Mouse (Mus musculus) kidney, adult 2 months (tissue): ENCODE data around the gene Txnrd2. TPM values are rescaled to one million over a fixed set of nuclear protein-coding genes. Genes with fewer than 3 reads are reported as not detected.

Experiments
- DNase-seq: peaks from one replicate; pipeline ENCODE4 v3.0.0; 2021
- H3K27ac ChIP-seq: fragments of 200-500 bp; 2 replicates; pipeline ENCODE4 v1.5.1; 2012; ENCODE audit warnings: low read depth, low read length, control low read depth, inconsistent platforms; ENCODE audit not compliant: insufficient read depth
- H3K27me3 ChIP-seq: fragments of 200-500 bp; replicated peaks from 2 replicates; pipeline ENCODE4 v1.6.1; 2012; ENCODE audit warnings: mild to moderate bottlenecking, moderate library complexity, low read length, inconsistent platforms; ENCODE audit not compliant: control insufficient read depth, insufficient read depth
- H3K36me3 ChIP-seq: fragments of 200-500 bp; 2 replicates; pipeline ENCODE4 v1.6.1; 2012; ENCODE audit warnings: mild to moderate bottlenecking, moderate library complexity, low read length, inconsistent platforms; ENCODE audit not compliant: control insufficient read depth, insufficient read depth
- H3K4me1 ChIP-seq: fragments of 200-500 bp; 2 replicates; pipeline ENCODE4 v1.6.1; 2011; ENCODE audit warnings: low read length; ENCODE audit not compliant: control insufficient read depth, insufficient read depth
- H3K4me3 ChIP-seq: fragments of 200-500 bp; 2 replicates; pipeline ENCODE4 v1.5.1; 2011; ENCODE audit warnings: mild to moderate bottlenecking, low read depth, low read length, control low read depth; ENCODE audit not compliant: insufficient read depth
- CTCF ChIP-seq: fragments of 200-500 bp; conservative IDR thresholded peaks from 2 replicates; pipeline ENCODE4 v1.5.1; 2011; ENCODE audit warnings: low read depth, mild to moderate bottlenecking, control low read depth, low read length, moderate library complexity, mixed read lengths; ENCODE audit not compliant: insufficient read depth, insufficient read length
- POLR2A ChIP-seq: fragments of 200-500 bp; IDR thresholded peaks from one replicate; pipeline ENCODE4 v1.6.1; 2011; ENCODE audit warnings: low read depth, low read length, control low read depth
- WGBS: fragments of 180-500 bp; shearing (Covaris S2); methylation state at CpG from one replicate; pipeline ENCODE4 v1.1.7; 2018; 5-methylcytosine and 5-hydroxymethylcytosine counted together
- polyA plus RNA-seq: library from polyadenylated mRNA; depleted of rRNA; stranded (reverse); fragments of >200 nt; gene quantifications from 2 replicates; pipeline ENCODE4 v1.2.3, GENCODE M21; 2012

The Txnrd2 gene
- polyA plus RNA-seq, 1 experiment, result 39.1 TPM

- 58% methylated on average over 7 of the region's 7 CpGs for WGBS
- DNase-seq, result no peak
- no peaks in the 10 kb centered on the region for H3K27me3 ChIP-seq
- H3K4me3 ChIP-seq, result no peak overlapping the region
- H3K4me1 ChIP-seq, result peaks cover 22% of the 10 kb centered on the region
- H3K27ac ChIP-seq, result peak overlapping the region; percentile 76
- H3K36me3 ChIP-seq, result no peaks in the 10 kb centered on the region
- TF ChIP-seq CTCF, result no peak
- TF ChIP-seq POLR2A, result no peak
Measured at GRCm38 (mm10) chr16:18387704-18388582, 38.2 kb upstream of the Txnrd2 start.

GRCm38 (mm10) chr16:18388583-18389435 is 37.4 kb upstream of the Txnrd2 start:
- peak overlapping the region; percentile 76 for H3K27ac ChIP-seq
- 71% methylated on average over 14 of the region's 14 CpGs for WGBS
- TF ChIP-seq CTCF, result no peak
- H3K27me3 ChIP-seq, result no peaks in the 10 kb centered on the region
- no peaks in the 10 kb centered on the region for H3K36me3 ChIP-seq
- peaks cover 21% of the 10 kb centered on the region for H3K4me1 ChIP-seq
- DNase-seq, result peak; percentile 54
- peak overlapping the region; percentile 5; the same call in 1 of the 2 replicates for H3K4me3 ChIP-seq

DNA sequence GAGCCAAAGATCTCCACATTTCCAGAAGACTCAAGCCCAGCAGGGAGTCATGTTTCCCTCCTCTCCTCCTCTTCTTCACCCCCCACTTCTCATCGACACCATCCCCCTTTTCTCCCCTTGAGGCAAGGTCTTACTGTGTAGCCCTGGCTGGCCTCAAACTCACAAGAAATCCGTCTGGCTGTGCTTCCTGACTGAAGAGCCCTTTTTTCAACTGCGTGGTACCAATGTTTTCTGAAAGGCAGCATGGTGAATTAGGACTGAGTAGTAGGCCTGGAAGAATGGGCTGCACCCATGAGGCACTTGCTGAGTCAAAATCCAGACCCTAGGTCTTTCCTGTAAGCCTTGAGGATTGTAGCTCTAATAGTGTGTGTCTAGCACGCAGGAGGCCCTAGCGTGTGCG is 35.8 kb upstream of the Txnrd2 start:
- H3K27ac ChIP-seq, result no peak overlapping the region
- TF ChIP-seq POLR2A, result no peak
- H3K27me3 ChIP-seq, result no peaks in the 10 kb centered on the region
- no peaks in the 10 kb centered on the region for H3K36me3 ChIP-seq
- DNase-seq, result no peak
- WGBS, result 74% methylated on average over 6 of the region's 6 CpGs
- peaks cover 18% of the 10 kb centered on the region for H3K4me1 ChIP-seq
- H3K4me3 ChIP-seq, result no peak overlapping the region

GRCm38 (mm10) chr16:18391127-18391526 is 35.1 kb upstream of the Txnrd2 start:
- Histone ChIP-seq H3K36me3 (no peaks in the 10 kb centered on the region), H3K4me1 (peaks cover 21% of the 10 kb centered on the region), H3K4me3 (no peak overlapping the region), H3K27me3 (no peaks in the 10 kb centered on the region), H3K27ac (peak overlapping the region; percentile 2; the same call in 1 of the 2 replicates)
- WGBS, result 71% methylated on average over 3 of the region's 3 CpGs
- no peak for TF ChIP-seq POLR2A
- TF ChIP-seq CTCF, result no peak
- DNase-seq, result peak; percentile 91

DNA sequence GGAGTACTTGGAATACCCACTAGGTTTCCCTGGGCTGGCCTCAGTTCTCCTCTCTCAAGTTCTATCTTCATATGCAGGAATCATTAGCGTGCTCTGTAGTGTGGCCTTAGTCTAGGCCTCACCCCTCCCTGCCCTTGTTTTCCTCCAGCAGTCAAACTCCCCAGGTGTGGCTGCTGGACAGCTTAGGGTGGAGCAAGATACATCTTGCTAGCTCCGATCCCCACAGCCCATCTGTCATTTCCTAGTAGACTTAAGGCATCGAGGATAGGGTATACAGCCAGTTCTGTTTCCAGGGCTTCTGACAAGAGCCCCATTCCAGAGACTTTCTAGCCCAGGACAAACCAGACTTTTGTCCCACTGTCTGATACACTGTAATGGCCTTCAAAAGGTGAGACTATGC is 34.5 kb upstream of the Txnrd2 start:
- Histone ChIP-seq H3K4me3 (no peak overlapping the region), H3K27me3 (no peaks in the 10 kb centered on the region), H3K4me1 (peaks cover 19% of the 10 kb centered on the region), H3K27ac (no peak overlapping the region), H3K36me3 (no peaks in the 10 kb centered on the region)
- no peak for TF ChIP-seq CTCF
- TF ChIP-seq POLR2A, result no peak
- WGBS, result 87% methylated on average over 3 of the region's 3 CpGs
- no peak for DNase-seq

DNA sequence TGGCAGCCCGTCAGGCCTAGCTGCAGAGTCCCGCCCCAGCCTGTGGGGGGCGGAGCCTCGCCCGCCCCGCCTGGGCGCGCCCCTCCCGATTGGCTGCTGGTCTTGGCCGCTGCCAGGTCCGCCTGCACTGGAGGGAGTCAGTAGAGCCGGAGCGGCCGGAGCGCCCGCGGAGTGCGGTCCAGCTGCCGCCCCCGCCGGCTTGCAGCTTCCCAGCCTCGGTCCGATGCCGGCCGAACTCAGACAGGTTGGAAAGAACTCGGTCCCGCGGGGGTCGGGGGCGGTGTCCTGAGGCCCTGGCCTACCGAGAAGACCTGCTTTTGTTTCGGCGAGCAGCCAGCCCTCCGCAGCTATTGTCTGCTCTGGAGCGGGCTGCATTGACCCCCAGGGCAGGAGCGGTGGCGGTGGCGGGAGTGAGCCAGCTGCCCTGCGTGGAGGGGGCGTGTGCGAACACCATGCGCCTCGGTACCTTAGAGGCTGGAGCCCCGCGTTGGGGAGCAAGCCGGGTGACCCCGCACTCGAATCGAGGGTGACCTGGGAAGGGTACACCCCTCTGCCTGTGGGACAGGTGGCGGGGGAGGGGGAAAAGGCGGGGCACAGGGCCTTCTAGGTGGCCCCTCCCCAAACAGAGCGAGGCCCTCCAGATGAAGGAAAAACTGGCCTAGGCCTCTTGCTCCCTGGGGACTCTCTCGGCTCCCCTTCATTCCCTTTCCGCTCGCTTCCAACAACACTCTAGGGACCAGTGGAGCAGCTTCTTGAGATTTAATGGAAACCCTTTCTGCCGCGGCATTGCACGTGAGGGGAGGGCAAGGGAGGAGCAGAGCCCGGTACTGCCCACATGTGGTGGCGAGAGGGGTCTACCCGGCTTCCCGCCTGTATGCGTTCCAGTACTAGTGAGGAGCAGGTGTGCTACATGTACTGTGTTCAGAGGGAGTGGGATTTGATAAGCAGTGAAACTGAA is 33.4 kb upstream of the Txnrd2 start:
- Histone ChIP-seq H3K4me3 (peak overlapping the region; percentile 69), H3K27me3 (no peaks in the 10 kb centered on the region), H3K4me1 (peaks cover 19% of the 10 kb centered on the region), H3K27ac (peak overlapping the region; percentile 49), H3K36me3 (no peaks in the 10 kb centered on the region)
- 2% methylated on average over 63 of the region's 63 CpGs for WGBS
- DNase-seq, result peak; percentile 95
- no peak; the same call in 1 of the 2 replicates for TF ChIP-seq CTCF
- peak; percentile 73 for TF ChIP-seq POLR2A
